ENCODE assay signal across 18 mouse cellular contexts in genomic region chr1:152499802-152500201, GRCm38 (mm10).
DNase-seq lines count a peak whose midpoint lies in the region; ATAC-seq and TF ChIP-seq lines count a peak whose summit lies in the region.
"Had no signal": no experiment of that assay in that cellular context is flagged by ENCODE, and none has a peak within 500 bp of the region (broad histone marks: within the 10 kb centered on the region; RNA-seq: fewer than 3 reads in every experiment).

No protein-coding gene starts in this region.

- H3K36me3 ChIP-seq in kidney, postnatal 0 days (ENCODE audit: insufficient read depth, low read length), result no peaks in the 10 kb centered on the region
- no peaks in the 10 kb centered on the region for H3K36me3 ChIP-seq in kidney, embryonic 15.5 days
- H3K36me3 ChIP-seq: embryonic facial prominence, embryonic 12.5 days; heart, embryonic 15.5 days; midbrain, embryonic 13.5 days had no signal

- H3K27ac ChIP-seq in kidney, postnatal 0 days, result no peak overlapping the region
- H3K27ac ChIP-seq in kidney, embryonic 15.5 days, result no peak overlapping the region
- H3K27ac ChIP-seq: embryonic facial prominence, embryonic 12.5 days; heart, embryonic 15.5 days; hindbrain, postnatal 0 days; midbrain, embryonic 13.5 days had no signal

- no peak for ATAC-seq in kidney, postnatal 0 days (replicated peaks; ENCODE audit: low FRiP score, low read depth)
- ATAC-seq in kidney, embryonic 15.5 days (replicated peaks; ENCODE audit: low FRiP score), result no peak
- ATAC-seq: hindbrain, postnatal 0 days; midbrain, embryonic 13.5 days had no signal

- no peaks in the 10 kb centered on the region for H3K9me3 ChIP-seq in kidney, postnatal 0 days (replicated peaks; ENCODE audit: low read length)
- no peaks in the 10 kb centered on the region for H3K9me3 ChIP-seq in kidney, embryonic 15.5 days (replicated peaks)
- H3K9me3 ChIP-seq: embryonic facial prominence, embryonic 12.5 days; heart, embryonic 15.5 days; midbrain, embryonic 13.5 days had no signal

- no peak for TF ChIP-seq CTCF in kidney, postnatal 0 days (IDR thresholded peaks at IDR 0.05; ENCODE audit: low read depth)

- DNase-seq in adrenal gland, adult 8-10 months, result peak; percentile 34
- no peak for DNase-seq in adrenal gland, postnatal 4 days (ENCODE audit: low spot score in 2 of 2)
- DNase-seq in kidney, postnatal 0 days (ENCODE audit: low spot score), result peak; percentile 15
- DNase-seq in adrenal gland, postnatal 14 days, result peak; percentile 50
- DNase-seq in kidney, postnatal 36 days, result peak; percentile 52 to 73
- DNase-seq in left cerebral cortex, postnatal 36 days (ENCODE audit: low spot score in 2 of 2), result no peak
- DNase-seq in embryo, embryonic 10.5 days (ENCODE audit: low spot score), result no peak
- DNase-seq: B cell, adult 2 months; cerebellum, postnatal 14 days; liver; lung, embryonic 14.5 days; right cerebral cortex, postnatal 14 days; thymus, adult 18-20 months had no signal

- intact Hi-C loops in left cerebral cortex, postnatal 36 days (cut with DNase I), result loop anchor here (10.0 kb wide), 1 partner anchor 95 kb away; no protein-coding TSS in a partner anchor

- no peaks in the 10 kb centered on the region for H3K4me1 ChIP-seq in kidney, postnatal 0 days (replicated peaks; ENCODE audit: insufficient read depth, low read length)
- H3K4me1 ChIP-seq in kidney, embryonic 15.5 days, result peaks cover 15% of the 10 kb centered on the region
- H3K4me1 ChIP-seq: midbrain, embryonic 13.5 days had no signal

- H3K9ac ChIP-seq in kidney, postnatal 0 days (ENCODE audit: low read depth, low read length), result no peak overlapping the region
- H3K9ac ChIP-seq in kidney, embryonic 15.5 days, result no peak overlapping the region
- H3K9ac ChIP-seq: embryonic facial prominence, embryonic 12.5 days; heart, embryonic 15.5 days; lung, embryonic 14.5 days; midbrain, embryonic 13.5 days had no signal

- no peak overlapping the region for H3K4me3 ChIP-seq in kidney, postnatal 0 days (replicated peaks; ENCODE audit: low read depth, low read length)
- no peak overlapping the region for H3K4me3 ChIP-seq in kidney, embryonic 15.5 days (replicated peaks)
- H3K4me3 ChIP-seq: embryonic facial prominence, embryonic 12.5 days; heart, embryonic 15.5 days; midbrain, embryonic 13.5 days had no signal

- no peak overlapping the region for H3K4me2 ChIP-seq in kidney, postnatal 0 days (ENCODE audit: low read length)
- H3K4me2 ChIP-seq in kidney, embryonic 15.5 days, result no peak overlapping the region
- H3K4me2 ChIP-seq: embryonic facial prominence, embryonic 12.5 days; heart, embryonic 15.5 days; lung, embryonic 14.5 days; midbrain, embryonic 13.5 days had no signal

- WGBS in kidney, postnatal 0 days, result 73% methylated on average over 12 of the region's 12 CpGs
- 73% methylated on average over 12 of the region's 12 CpGs for WGBS in kidney, embryonic 15.5 days

- H3K27me3 ChIP-seq in kidney, postnatal 0 days (ENCODE audit: insufficient read depth, low read length), result no peaks in the 10 kb centered on the region
- H3K27me3 ChIP-seq in kidney, embryonic 15.5 days, result no peaks in the 10 kb centered on the region
- H3K27me3 ChIP-seq: embryonic facial prominence, embryonic 12.5 days; heart, embryonic 15.5 days; midbrain, embryonic 13.5 days had no signal

Comparison
In these comparisons a context has a peak if more than half of its experiments do, and no peak if none do; other contexts are left out.
1. DNase-seq: peak in adrenal gland, adult 8-10 months (single experiment), kidney, postnatal 0 days (single experiment), adrenal gland, postnatal 14 days (single experiment) and kidney, postnatal 36 days (2 of 2); none in adrenal gland, postnatal 4 days (0 of 2), left cerebral cortex, postnatal 36 days (0 of 2) and embryo, embryonic 10.5 days (single experiment).